Mouse (Mus musculus) MEL (cell line): ENCODE data around the gene Lsm7.

Experiments used
- CTCF ChIP-seq, 3 experiments: IDR thresholded peaks in 2 of 3; conservative IDR thresholded peaks in 1 of 3; 2 replicates each; pipeline ENCODE4 v1.5.1; 2011 to 2012; ENCODE audit warnings: low read length in 3 of 3, low read depth in 2 of 3, mild to moderate bottlenecking in 2 of 3, improper control_type of control experiment in 1 of 3, inconsistent platforms in 1 of 3, mixed read lengths in 1 of 3, moderate library complexity in 1 of 3; ENCODE audit not compliant: control insufficient read depth in 1 of 3, insufficient read depth in 1 of 3, poor library complexity in 1 of 3, severe bottlenecking in 1 of 3
- POLR2A ChIP-seq, 2 experiments: IDR thresholded peaks; 2 replicates each; pipeline ENCODE4 v1.6.1; 2011 to 2012; ENCODE audit warnings: low read length in 2 of 2, mild to moderate bottlenecking in 2 of 2, control low read depth in 1 of 2, improper control_type of control experiment in 1 of 2, low read depth in 1 of 2, moderate library complexity in 1 of 2; ENCODE audit not compliant: control insufficient read depth in 1 of 2, insufficient read depth in 1 of 2, poor library complexity in 1 of 2
- RAD21 ChIP-seq: IDR thresholded peaks from 2 replicates; pipeline ENCODE4 v1.6.1; 2011; ENCODE audit warnings: mild to moderate bottlenecking, low read depth, low read length, improper control_type of control experiment

GRCm38 (mm10) chr10:80827063-80827869, 27.7 kb downstream of the Lsm7 start:
- TF ChIP-seq POLR2A (IDR thresholded peaks at IDR 0.05; ENCODE audit: control insufficient read depth in 1 of 2, insufficient read depth in 1 of 2, low read depth in 1 of 2, low read length in 2 of 2, poor library complexity in 1 of 2) (no peak; a peak in 1 of 4 replicates), CTCF (IDR thresholded peaks at IDR 0.05 in 2 of 3, conservative IDR thresholded peaks at IDR 0.05 in 1 of 3; ENCODE audit: control insufficient read depth in 1 of 3, insufficient read depth in 1 of 3, low read depth in 2 of 3, low read length in 3 of 3, poor library complexity in 1 of 3, severe bottlenecking in 1 of 3) (no peak), RAD21 (no peak)
